Mouse (Mus musculus) kidney, adult 18-20 months (tissue): ENCODE results near the gene Defb23.
"Not testable (repeated sequence)": the region's sequence is repeated elsewhere in the genome, so short reads cannot be mapped to it uniquely, and the experiment has no call there.

Source experiments
- DNase-seq: peaks from one replicate; pipeline ENCODE4 v3.0.0; 2021

Defb23 gene

DNA sequence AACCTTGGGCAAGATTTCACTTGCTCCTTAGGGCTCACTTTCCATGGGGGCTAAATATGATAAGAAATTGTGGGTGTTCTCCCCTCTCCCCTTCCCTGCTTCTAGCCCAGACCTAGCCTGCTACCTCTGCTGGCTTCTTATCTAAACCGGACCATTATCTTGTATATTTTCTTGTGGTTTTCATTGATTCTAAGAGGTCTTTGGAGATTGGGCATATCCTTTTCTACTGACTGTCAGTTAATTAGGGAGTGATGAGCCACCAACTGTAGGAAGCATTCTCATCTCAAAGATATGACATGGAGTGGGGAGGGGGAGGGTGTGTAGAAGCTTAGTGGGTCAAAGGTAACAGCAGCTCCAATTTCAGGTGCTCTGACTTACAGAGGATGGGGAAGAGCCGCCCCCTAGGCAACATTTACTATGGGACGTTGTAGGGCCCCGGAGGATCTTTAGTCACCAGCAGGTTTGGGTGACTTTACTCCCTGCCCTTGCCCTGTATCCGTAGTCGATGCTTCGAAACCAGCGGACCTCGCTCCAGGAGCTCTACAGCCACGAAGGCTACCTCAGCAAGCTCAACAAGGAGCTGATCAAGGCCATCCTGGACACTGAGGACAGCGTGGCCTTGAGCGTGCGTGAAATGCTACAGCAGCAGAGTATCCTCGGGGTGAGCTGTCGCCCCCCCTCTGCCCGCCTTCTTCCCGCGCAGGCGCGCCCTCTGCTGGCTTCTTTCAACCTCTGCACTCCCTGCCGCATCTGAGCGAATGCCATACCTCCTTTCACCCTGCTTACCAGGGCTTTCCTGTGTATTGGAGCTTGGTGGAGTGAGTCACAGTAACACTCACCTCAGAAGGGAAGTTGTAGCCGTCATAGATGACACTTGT is 27.2 kb downstream of the Defb23 start:
- peak; percentile 85 for DNase-seq

DNA sequence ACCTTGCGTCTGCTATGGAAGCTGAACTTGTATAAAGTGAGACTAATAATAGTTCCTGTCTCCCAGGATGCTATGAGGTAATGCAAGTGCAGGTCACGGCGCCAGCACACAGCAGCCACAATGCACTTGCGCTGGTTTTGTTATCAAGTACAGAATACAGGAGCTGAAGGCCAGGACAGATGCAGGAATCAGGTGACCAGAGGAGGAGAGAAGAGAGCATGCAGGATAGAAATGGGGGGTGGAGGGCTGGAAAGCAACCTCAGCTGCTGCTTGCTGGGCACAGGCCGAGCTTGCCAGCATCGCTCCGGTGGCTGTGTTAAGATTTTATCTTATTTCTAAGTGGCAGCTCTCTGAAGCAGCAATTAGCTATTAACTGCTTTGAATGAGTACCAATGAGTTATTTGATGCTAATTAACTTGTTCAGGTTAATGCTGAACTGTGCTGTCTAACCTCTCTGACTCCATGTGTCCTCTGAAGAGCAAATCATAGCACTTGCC is 28.0 kb downstream of the Defb23 start:
- DNase-seq: peak; percentile 25

DNA sequence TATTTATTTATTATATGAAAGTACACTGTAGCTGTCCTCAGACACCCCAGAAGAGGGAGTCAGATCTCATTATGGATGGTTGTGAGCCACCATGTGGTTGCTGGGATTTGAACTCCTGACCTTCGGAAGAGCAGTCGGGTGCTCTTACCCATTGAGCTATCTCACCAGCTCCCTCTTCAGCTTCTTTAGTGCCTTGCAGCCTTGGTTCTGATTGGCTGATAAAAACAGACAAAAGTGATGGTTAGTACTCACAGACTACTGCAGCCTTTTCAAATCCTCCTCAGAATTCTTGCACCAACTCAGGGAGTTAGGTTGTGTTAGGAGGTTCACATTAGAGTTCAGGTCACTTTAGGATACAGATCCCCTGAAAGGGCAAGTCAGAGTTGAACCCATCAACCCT is 35.9 kb downstream of the Defb23 start:
- not testable (repeated sequence) for DNase-seq

DNA sequence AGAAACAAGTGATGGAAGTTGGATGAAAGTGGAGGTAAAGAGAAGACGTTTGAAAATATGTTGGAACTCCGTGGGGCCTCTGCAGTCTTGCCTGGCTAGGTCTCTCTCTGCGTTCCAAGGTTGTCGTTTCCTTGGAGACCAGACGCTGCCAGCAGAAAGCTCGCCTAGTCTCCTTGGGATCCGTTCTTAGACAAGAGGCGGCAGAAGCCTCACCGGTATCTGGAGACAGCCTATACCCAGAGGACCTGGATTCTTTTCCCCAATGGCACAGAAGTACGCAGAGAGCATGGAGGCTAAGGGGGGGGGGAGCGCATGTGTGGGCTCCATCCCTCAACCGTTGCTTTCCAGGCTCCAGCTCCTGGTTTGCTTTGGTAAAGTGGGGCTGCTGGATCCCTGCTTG is 36.9 kb downstream of the Defb23 start:
- DNase-seq: no peak

DNA sequence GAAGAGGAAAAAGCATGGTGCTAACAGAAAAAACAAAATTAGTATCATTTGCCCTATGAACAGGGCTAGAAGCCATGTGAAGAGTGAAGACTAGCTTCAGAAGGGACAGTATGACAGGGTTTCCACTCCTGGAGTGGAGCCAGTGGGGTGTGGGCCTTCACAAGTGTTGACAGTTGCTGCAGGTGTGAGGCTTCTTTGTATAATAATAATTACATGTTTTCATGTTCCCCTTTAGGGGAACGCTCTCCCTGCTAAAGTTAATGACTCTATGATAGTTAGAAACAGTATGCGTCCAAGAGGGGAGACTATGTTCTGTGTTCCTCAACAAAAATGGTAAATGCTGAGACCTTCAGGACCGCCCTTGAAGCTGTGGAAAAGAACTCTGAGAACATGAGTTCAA is 48.6 kb downstream of the Defb23 start:
- DNase-seq: no peak

DNA sequence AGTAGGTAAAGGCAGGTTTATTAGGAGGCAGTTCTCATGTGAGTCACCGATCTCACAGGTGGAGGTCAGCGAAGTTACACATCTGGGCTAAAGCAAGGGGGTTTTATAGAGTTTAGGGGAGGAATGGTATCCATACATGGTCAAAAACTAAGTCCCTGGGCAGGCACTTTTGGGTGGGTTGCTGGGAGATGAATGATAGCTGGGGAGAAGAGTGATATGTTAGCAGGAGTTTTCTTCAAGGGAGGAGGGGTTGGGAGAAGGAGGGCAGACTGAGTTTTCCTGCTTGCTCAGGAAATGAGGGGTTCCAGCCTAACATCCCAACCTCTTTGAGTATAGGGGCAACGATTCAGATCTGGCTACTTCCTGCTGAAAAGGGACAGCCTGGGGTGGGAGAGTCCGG is 49.1 kb downstream of the Defb23 start, which contains the start of gene 6820408C15Rik:
Gene 6820408C15Rik, plus strand, starts transcription at position 301 of the 400 bp plus-strand sequence.
- DNase-seq: no peak

DNA sequence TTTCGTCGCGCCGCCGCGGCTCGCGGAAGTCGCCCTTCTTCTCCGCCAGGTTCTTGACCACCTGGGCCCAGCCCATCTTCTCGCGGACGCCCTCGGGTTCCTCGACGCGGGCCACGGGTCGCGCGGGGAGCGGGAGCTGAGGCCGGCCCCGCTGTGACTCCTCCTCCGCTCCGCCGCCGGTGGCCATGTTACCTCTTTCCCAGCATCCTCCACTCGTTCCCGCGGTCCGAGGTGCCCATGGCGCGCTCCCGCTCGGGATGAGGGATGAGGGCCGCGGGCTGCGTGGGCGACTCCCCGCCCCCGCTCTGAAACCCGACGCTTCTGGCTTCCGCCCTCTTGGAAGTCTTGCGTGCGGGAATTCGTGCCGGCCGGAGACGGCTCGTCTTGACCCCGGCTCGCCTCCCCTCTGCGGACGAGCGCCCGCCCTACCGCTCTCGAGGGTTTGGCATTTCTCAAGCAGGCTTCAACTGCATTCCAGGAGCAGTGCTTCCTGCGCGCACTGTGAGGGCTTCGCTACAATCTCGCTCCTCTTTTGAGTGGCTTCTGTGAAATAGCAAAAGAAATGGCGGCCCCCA is 49.7 kb downstream of the Defb23 start, which contains the start of gene Zcchc3:
Gene Zcchc3, minus strand, starts transcription at position 437 of the 575 bp plus-strand sequence.
- DNase-seq: peak; percentile 89

DNA sequence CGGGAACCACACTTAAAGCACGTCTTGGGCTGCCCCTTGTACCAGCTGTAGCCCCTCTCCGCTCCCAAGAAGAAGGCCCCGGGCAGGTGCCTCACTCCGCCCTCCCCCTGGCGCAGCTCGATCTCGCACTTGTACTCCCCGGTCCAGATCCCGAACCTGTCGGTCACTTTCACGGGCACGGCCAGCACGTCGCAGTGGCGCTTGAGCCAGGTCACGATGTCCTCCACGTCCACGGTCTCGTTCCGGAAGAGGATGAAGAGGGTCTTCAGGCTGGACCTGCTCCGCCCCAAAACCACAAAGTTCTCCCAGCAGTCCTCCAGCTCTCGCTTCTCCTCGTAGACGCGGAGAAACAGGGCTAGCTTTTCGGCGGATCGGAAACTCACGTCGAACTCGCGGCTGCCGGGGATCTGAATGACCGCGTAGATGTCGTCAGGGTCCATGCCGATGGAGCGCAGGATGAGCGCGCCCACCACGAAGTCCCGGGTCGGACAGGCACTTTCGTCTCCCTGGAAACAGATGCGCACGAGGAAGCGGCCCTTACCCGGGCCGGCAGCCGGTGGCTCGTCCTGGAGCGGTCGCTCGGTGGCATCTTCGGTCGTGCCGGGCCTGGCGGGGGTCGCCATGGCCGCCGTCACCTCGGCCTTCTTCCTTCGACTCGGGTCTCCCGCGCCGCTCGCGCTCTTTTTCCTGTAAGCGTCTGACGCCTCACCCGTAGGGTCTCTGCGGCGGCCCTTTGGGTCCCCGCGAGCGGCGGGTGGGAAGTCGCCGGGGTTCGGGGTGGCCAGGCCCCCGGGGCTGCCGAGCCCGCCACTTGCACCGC is 50.4 kb downstream of the Defb23 start:
- peak; percentile 65 for DNase-seq

DNA sequence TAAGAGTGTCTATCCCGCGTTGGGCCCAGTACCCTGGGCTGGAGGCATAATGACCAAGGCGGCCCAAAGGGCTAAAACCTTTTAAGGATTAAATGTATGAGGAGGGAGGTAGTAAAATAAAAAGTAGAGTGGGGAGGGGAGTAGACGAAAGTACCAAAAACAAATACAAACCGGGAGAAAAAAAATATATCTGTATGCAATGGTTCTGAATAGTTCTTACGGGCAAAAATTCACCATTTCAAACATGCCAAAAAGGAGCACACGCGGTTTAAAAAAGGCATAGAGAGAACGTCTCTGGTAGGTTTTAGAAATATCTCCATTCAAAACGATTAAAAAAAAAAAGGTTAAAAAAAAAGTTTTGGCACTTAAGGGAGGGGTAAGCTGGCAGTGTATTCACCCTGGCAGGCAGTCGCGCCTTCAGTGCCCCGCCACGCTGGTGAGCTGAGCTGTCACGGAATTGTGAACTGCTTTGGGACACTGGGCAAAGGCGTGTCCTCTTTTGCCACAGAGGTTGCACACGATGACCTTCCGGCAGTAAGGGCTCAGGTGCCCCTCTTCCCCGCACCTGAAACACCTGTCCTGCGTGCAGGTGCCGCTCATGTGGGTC is 51.2 kb downstream of the Defb23 start:
- DNase-seq: no peak

DNA sequence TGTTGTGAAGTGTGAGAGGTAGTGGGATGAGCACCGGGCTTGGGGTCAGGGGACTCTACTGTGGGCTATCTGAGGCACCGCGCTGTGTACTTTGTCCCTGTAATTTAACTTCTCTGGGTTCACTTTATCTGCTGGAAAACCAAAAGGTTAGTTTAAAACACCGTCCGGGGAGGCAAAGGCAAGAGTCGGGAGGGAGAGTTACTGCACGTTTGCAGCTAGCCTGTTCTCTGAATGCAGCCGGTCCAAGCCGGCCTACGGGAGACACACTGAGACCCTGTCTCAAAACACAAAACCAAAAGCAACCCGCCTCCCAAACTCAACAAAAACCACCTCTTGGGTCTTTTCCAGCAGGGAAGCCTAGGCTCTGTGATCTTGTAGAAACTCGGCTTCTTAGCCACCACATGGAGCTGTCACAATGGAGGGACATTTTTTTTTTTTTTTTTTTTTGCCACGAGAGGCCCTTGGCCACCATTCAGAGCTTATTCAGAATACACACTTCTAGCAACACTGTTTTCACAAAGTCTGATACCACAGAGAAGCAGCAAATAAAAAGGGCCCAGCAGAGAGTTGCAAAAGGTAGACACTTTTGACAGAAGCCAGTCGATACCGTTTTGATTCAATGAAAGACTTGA is 51.8 kb downstream of the Defb23 start:
- no peak for DNase-seq

DNA sequence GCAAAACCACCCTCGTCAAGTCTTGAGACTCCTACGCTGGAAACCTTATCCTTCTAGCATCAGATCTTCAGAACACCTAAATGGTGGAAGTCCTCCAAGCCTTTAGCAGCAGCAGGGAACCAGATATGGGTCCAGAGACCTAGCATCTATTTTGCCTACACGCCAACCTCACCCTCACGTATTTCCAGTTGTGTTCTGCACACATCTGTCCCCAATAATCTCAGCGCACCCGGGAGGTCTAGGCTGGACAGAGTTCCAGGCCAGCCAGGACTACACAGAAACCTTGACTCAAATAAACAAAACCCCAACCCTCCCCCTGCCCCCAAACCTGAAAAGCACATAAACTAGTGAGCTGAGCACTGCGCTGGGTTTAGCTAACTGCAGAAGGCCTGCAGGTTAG is 52.9 kb downstream of the Defb23 start:
- DNase-seq: no peak

DNA sequence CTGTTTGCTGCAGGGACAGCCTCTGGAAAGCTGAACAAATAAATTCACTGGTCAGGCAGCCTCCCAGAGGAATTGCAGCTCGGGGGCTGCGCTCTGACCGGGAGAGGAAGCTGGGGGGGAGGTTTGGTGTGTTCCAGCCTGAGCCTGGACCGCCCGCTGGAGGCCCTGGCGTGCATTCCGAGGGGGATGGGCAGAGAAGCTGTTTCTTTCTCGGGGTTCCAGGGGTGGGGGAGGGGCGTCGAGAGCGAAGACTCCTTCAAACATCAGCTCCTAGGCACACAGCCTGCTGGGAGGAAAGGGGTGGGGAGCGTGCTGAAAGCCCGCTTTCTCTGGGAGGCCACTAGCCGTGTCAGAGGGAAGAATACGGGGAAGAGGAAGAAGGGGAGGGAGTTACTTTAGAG is 53.4 kb downstream of the Defb23 start:
- DNase-seq: peak; percentile 61

DNA sequence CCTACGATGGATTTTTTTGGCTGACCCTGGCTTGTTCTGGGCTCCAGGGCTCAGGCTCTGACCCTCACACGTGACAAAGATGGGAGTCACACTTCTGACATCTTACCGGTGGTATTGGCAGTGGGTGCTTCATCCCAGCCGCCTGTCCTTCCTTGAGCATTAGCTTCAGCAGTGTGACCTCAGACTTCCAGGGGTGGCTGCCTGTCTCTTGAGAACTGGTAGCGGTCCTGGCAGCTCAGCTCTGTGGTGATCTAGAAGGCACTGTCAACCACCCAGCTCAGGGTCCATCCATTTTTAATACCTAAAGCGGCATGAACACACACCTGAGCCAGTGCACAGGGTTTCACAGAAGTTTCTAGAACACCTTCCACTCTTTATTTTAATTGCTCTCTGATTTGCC is 54.6 kb downstream of the Defb23 start:
- DNase-seq: no peak
